Mouse (Mus musculus): ENCODE results near the gene Gm10638. TPM values are rescaled to one million over a fixed set of nuclear protein-coding genes. Genes with fewer than 3 reads are reported as not detected.
A peak's percentile ranks its signal among the peaks of the same experiment; 100 is the strongest.

Gm10638 gene
- total RNA-seq (2022): 1 to 10 TPM; 1.7 to 3.0 (median 2.3) TPM

DNA sequence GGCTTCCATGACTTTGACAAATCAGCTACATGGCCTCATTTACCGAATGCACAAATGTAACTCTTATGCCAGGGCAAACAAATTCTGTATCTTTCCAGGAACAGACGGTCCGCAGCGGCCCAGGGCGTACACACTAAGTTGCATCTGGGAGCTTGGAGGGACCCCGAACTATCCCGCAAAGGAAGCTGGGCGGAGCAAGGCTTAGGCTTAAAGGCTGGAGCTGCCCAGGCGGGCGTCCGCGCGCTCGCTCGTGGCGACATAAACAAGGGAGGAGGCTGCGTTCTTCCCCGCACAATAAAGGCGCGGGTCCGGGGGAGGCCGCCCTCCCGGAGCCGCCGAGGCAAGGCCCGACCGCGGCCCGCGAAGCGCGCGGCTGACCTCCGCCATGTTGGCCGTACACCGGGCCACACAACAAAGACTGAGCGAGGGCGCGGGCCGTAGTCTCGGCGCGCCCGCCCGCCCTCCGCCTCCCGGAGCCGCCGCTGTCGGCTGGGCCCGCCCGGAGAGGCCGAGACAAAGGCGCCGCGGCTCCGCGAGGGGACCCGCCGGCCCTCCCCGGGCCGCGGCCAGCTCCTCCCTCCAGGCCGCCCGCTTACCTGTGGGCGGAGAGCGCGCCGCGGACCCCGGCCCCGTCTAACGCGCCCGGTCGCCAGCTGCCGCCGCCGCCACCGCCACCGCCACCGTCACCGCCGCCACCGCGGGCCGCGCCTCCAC lies at the start of gene Gm10638, which contains the start of gene Siah1a:
Gm10638 (plus strand) TSS at position 479 of the 714 bp plus-strand sequence.
Siah1a (minus strand) TSS at position 714 of the 714 bp plus-strand sequence.
- peak in 1 of 2 experiments; percentile 63 for DNase-seq (ENCODE audit: low spot score in 2 of 2)

DNA sequence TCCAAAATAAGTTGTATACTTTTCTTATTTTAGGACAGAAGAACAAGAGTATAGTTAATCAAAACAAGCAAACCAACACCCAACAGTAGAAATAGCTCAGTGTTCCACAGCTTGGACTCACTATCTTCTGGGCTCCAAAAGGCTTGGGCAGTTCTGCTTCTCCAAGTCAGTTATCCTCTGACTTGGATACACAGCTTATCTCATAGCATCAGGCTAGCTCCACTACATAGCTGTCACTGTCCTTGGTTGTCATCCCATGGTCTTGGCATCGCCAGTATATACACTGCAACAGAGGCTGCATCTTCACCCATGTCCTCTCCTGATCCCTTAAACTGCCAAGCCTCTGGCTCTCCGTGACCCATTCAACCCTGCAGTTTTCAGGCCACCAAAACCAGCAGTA lies 49.8 kb upstream of the Gm10638 start:
- DNase-seq (ENCODE audit: low spot score in 2 of 2): no peak

DNA sequence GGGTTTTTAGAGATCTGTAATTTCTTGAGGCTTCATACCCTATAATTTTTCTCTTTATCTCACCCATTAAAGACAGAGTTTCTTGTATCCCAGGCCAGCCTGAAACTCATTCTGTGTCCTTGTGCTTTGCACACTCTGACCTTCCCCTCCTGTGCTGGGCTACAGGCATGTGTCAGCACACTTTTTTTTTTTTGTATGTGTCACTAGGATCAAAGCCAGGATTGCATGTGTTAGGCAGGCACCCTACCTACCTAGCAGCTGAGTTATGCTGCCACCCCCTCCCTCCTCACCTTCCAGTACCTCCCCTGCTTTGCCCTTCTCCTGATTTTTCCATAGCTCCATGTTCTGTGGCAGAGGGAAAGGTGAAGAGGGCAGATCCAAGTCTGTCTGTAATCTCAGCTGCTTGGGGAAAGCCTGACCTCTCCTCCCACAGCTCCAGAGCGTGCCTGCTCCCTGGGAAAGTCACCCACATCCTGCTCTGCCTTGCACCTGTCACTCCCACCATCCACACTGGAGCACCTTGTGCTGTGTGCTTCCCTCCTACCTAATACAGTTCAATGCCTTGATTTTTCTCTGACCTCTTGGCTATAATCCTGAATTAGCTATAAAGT lies 46.6 kb upstream of the Gm10638 start:
- no peak for DNase-seq (ENCODE audit: low spot score in 2 of 2)

DNA sequence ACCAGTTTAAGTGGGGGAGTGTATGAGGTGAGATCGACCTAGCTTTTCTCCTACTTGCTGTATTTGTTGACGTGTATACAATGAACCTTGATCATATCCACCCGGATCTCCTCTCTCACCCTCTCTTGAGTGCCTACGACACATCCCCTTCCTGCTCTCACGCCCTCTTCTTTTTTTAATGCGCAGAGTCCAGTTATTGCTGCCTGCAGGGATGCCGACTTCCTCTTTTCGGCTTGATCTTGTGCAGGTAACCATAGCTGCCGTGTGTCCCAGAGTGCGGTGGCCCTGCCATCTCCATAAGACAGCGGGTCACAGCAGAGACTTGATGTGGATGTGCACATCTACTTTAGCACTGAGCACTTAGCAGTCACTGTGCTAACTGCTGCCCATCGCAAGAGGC lies 46.0 kb upstream of the Gm10638 start:
- DNase-seq (ENCODE audit: low spot score in 2 of 2): no peak

DNA sequence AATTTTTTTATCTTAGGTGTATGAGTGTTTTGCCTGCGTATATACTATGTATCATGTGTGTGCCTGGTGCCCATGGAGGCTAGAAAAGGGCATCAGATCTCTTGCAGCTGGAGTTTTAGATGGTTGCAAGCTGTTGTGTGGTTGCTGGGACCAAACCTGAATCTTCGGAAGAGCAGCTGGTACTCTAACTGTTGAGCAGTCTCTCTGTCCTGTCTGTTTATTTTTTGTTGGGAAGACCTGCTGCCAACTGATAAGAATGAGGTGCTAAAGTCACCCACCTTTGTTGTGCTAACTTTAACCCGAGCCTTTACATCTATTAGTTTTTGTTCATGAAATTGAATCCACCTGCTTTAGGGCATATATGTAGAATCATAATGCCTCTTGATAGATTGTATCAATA lies 43.0 kb upstream of the Gm10638 start:
- no peak for DNase-seq (ENCODE audit: low spot score in 2 of 2)

DNA sequence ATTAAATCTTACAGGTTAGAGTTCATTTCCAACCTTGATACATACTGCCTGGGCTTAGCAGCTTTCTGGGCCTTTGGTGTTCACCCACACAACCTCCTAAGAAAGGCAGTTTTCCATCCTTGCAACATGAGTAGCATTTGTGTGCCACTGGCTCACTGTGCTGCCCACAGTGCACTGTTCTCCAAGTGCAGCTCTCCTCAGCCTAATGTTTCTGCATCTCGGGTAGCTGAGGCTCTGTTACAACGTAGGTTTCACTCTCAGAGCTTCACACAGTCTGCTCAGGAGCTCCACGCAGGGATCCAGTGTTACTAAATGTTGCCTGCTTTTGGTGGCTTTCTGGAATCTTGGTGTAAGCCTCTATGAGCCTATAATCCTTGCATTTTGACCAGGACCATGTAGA lies 40.2 kb upstream of the Gm10638 start:
- DNase-seq (ENCODE audit: low spot score in 2 of 2): no peak

DNA sequence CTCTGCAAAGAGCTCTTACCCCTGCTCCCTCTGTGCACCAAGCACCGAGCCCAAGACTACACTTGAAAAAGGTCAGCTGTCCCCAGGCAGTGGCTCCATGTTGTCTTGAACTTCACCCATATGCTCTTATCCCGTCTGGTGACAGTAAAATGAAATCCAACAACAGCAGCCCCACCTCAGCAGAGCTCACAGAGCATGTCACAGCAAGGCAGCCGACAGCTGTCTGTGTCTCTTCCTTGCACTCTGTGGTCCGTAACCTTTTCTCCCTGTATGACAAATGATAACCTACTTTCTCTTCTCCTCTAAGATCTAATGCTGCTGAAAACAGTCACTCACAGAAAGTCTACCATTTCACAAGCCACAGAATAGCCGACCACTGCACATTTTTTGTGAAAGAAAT lies 38.7 kb upstream of the Gm10638 start:
- no peak for DNase-seq (ENCODE audit: low spot score in 2 of 2)

DNA sequence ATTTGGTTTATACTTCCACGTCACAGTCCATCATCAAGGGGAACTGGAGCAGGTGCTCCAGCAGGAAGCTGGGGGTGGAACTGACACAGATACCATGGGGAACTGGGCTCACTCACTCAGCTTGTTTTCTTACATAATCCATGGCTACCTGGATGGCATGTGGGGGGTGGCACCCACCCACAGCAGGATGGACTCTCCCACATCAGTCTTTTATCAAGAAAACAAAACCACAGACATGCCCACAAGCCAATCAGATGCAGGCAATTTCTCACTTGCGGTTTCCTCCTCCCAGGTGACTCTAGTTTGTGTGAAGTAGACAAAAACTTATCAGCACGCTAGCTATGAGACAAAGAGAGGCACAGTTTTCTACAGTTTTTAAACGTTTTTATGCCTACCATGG lies 37.6 kb upstream of the Gm10638 start:
- no peak for DNase-seq (ENCODE audit: low spot score in 2 of 2)

DNA sequence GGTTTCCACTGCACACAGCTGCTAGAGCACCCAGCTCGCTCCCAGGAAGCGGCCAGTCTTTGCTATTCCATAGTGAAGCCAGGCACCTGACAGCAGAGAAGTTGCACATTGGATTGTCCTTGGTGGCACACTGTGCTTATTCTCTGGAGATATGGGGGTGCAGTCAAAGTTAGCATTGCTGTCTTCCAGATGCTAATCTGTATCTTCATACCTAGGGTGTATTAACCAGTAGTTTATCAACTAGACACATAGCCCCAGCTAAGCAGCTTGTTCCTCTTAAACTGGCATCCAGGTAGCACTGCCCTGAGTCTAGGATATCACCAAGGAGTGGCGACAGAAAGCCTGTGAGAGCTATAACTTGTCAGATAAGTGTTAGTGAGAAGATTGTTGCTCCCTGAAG lies 32.9 kb upstream of the Gm10638 start:
- no peak for DNase-seq (ENCODE audit: low spot score in 2 of 2)

DNA sequence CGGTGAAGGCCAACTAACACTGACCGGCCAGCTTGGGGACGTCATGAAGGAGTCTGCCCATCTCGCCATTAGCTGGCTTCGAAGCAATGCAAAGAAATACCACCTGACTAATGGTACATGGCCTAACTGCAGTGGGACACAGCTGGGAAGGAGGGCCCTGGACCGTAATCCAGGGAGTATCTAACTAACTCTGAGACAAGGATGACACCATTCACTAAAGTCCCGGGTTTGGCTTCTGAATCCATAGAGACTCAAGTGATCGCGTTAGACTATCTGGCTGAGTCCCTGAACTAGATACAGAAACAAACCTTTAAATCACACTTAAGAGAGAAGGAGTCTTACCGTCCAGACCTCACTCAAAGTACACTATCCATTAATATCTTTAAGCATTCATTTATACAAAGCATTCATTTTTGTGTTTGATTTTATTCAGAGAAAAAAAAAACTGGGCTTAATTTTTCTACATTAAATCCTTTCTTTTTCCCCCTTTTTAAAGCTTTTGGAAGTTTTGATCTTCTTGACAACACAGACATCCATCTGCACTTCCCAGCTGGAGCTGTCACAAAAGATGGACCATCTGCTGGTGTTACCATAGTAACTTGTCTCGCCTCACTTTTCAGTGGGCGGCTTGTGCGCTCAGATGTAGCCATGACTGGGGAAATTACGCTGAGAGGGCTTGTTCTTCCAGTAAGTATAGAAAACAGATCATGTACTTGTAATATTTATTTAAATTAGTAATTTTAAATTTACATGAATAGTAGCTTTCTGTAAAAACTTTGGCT lies 31.9 kb upstream of the Gm10638 start:
- DNase-seq (ENCODE audit: low spot score in 2 of 2): peak; percentile 86 to 89

DNA sequence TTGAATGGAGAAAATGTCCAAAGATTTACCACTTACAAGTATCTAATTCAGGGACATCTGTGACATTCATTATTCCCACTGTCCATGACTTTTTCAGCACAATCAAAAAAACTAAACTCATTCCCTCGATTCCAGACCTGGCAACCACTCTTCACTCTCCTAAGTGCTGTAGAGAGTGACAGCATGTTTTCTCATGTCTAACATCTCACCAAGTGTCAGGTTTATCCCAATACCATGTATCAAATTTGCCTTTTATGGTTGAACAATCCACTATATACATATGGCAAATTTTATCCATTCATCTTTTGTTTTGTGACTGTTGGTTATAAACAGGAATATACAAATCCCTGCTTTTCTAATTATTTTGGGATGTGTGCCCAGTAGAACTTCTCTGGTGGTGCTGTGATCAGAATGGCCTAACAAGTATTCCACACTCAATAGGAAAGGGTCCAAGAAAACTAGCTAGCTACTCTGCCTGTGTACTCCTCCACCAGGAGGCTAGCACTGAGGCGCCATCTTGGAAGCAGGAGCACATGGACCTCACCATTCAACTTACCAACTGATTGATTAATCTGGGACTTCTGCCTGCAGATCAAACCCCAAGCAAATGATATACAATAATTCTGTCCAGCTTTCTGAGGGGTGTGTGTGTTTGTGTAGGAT lies 27.0 kb upstream of the Gm10638 start:
- no peak for DNase-seq (ENCODE audit: low spot score in 2 of 2)

DNA sequence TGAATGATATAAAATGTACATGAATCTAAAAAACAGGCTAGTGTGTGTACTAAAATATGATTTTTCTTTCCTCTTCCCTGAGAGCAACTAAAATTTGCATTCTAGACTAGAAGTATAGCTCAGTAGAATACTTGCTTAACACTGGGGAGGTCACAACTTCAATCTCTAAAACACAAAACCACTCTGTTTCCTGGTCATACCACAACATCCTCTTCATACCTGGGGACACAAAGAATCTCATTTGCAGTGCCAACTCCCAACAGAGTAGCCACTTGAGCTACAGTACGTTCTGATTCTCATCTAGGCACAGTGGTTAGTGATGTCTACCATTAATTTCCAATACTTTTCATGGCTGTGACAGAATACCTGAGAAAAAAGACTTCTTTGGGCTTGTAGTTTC lies 26.1 kb upstream of the Gm10638 start:
- DNase-seq (ENCODE audit: low spot score in 2 of 2): no peak

DNA sequence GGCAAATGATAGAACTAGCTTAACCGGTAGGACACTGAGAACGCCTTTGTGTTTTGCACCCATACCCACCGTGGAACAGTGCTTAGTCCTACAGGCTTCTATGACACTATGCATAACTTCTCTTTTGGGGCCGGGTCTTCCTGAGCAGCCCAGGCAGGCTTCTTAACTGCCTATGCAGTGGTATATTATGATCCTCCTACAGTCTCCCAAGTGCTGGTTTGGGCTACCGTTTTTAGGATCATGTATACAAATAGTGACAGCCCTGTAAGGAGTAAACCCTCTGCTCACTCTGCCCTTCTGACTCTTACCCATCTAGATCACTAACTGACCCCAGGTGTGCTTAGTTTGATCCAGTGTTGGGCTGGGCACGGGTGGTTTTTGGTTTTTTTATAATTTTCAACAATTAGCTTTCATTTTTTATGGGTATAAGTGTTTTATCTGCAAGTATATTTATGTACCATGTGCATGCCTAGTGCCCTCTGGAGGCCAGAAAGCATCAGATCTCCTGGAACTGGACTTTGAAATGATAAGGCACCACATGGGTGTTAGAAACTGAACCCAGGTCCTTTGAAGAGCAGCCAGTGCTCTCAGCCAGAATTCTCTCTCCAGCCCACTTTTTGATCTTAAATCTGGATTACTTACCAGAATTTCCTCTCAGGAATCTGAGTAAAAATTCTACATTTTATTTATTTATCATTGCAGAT lies 24.6 kb upstream of the Gm10638 start:
- DNase-seq (ENCODE audit: low spot score in 2 of 2): no peak

DNA sequence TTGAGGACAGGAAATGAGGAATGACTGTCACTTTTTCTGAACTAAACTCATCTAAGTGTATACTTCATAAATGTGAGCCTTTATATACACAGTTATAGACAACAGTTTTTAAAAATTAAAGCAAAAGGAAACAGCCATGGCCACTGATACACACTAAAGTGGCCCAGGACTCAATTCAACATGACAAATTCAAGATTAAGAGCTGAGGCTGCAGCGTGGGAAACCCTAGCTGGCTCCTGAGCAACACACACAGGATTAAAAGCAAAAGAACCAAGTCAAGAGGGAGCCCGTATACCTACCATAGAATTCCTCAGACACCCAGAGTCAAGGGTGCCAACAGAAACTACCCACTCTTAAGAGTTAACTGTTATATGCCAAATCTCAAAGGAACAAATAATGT lies 24.0 kb upstream of the Gm10638 start:
- no peak for DNase-seq (ENCODE audit: low spot score in 2 of 2)

DNA sequence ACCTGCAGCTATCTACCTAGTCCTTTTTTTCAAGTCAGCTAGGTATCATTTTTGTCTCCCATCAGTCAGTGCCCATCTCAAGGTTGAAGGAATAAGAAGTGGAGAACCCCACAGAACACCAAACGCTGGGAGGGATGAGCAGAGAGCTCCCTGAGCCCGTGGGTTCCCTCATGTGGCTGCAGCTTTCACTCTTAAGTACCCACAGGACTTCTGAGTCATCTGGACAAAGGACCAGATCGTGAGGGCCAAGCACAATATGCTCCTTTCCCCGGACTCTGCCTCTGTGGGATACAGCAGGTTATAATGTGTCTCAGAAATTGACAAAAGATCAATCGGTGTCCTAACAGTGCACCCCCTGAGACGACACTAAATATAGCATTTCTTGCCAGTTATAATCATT lies 18.5 kb upstream of the Gm10638 start:
- no peak for DNase-seq (ENCODE audit: low spot score in 2 of 2)

DNA sequence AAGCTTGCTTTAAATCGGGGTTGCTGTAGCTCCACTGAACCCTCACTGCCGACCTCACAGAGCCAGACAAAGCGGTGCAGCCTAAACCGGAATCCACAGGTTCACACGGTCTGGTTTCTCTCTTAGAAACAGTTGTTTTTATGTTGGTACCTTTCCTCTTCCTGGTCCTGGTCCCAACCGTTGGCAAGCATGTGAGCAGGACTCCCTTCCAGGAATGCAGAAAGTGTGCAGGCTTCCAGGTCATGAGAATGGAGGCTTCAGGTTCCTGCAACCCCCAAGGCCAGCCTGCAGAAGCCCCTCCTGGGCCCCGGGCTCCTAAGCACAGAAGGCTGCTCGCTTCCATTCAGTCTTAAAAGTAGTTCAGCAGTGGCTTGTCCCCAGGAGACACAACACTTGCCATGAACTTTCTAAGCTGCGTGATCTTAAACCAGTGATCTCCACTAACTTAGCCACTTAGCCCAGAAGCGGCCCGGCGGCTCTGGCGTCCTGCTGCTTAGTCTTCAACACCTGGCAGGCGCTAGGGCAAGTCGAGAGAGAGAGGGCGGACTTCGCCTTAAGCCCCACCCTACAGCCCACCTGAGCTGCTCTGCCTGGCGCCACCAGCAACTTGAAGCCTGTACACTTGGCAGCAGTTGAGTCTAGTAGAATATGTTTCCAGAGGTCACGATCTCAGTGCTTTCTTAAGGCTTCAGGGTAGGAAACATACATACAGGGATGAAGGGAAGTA lies 17.1 kb upstream of the Gm10638 start:
- DNase-seq (ENCODE audit: low spot score in 2 of 2): no peak

DNA sequence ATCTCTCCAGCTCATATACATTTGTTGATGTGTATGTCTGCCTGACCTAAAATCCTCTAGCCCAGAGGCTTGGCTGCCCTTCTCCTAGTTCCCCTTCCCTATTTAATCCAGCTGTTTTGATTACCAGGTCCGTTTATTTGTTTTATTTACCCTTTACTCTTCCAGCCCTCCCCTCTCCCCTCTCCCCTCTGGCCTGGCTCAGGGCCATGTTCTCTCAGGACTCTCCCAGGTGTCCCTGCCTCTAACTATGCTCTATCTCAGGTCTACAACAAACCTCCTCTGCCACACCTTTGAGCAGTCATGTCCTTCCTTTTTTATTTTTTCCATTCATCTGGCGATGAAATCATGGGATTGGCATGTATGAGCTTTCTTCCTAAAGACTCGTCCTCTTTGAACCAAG lies 15.2 kb upstream of the Gm10638 start:
- DNase-seq (ENCODE audit: low spot score in 2 of 2): no peak

DNA sequence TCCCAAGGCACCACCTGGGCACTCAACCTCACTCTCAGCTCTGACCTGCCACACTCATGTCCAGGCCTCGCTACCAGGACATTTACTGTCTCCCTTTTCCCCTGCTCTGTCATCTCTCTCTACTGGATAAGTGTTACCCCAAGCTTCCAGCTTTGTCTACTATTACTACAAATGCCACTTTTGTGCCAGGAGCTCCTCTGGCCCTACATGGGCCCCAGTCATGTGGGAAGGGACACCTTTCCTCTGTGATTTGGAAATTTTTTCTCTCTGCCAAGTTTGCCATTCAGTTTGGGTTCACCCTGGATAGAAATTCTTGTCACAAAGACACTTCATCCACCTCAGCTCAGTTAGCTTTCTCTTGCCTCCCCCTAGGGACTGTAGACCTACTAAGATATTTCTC lies 14.6 kb upstream of the Gm10638 start:
- DNase-seq (ENCODE audit: low spot score in 2 of 2): no peak

DNA sequence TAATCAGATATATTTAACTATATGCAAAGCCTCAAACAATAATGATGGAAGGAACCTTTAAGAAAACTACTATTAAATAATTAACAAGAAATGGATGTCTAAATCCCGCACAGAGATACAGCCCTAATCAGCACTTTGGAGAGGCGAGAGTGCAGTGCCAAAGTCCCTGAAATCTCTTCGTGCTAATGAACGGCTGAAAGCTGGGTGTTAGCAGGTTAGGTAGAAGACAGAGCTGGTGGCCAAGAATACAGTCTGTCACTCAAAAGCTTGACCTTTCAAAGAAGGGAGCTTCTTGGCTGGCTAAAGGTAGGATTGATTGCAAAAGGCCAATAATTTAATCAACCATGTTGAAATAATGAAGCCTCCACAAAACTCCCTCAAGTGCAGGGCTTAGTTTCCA lies 11.3 kb upstream of the Gm10638 start:
- no peak for DNase-seq (ENCODE audit: low spot score in 2 of 2)

DNA sequence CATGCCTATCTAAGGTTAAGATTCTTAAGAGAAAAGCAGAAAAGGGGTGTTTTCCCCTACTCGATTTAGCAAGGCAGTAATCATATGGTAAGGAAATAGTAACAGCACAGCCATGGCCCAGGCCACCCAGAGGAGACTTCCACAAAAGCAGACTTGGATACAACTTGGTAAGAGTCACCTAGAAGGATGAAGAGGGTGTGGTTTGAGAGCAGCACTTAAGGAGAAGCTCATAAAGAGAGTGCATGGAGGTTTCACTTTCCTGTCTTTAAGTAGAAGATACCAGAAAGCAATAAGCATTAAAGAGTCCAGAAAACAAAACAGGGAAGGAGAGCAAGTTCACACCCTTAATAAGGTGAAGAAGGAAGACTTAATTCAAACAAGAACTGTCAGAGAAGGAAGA lies 10.5 kb upstream of the Gm10638 start:
- no peak for DNase-seq (ENCODE audit: low spot score in 2 of 2)
